Mouse (Mus musculus) ES-Bruce4 (cell line): ENCODE measurements around the gene 1190005I06Rik.

Source experiments
- CTCF ChIP-seq: IDR thresholded peaks from one replicate; pipeline ENCODE4 v1.8.1; 2011; ENCODE audit warnings: low read depth, low read length
- EP300 ChIP-seq: IDR thresholded peaks from 2 replicates; pipeline ENCODE4 v1.6.1; 2011; ENCODE audit warnings: low read depth, low read length; ENCODE audit not compliant: insufficient read depth

GRCm38 (mm10) chr8:120561539-120562435 lies 85.6 kb downstream of the 1190005I06Rik start:
- TF ChIP-seq CTCF (peak; percentile 81), EP300 (0 out of 2 replicates have a peak, but pooled peaks have one; percentile 4)
